Mouse (Mus musculus) heart, postnatal 10 days (tissue): ENCODE data around the gene Pard6a. TPM values are rescaled to one million over a fixed set of nuclear protein-coding genes. Genes with fewer than 3 reads are reported as not detected.

Experiments
- DNase-seq, 2 experiments: peaks; one replicate each; pipeline ENCODE4 v3.0.0; 2021
- intact Hi-C: fragments of 180-260 bp; cut with DNase I; formaldehyde crosslinking; loops from one replicate; pipeline ENCODE4 v1.15.1; 2025
- total RNA-seq, 2 experiments: library from RNA; stranded (reverse); gene quantifications; 2 replicates each; pipeline ENCODE4 v1.2.3; 2021

The Pard6a gene
- total RNA-seq, result 1 to 10 TPM; 7.1 to 9.1 TPM

DNA sequence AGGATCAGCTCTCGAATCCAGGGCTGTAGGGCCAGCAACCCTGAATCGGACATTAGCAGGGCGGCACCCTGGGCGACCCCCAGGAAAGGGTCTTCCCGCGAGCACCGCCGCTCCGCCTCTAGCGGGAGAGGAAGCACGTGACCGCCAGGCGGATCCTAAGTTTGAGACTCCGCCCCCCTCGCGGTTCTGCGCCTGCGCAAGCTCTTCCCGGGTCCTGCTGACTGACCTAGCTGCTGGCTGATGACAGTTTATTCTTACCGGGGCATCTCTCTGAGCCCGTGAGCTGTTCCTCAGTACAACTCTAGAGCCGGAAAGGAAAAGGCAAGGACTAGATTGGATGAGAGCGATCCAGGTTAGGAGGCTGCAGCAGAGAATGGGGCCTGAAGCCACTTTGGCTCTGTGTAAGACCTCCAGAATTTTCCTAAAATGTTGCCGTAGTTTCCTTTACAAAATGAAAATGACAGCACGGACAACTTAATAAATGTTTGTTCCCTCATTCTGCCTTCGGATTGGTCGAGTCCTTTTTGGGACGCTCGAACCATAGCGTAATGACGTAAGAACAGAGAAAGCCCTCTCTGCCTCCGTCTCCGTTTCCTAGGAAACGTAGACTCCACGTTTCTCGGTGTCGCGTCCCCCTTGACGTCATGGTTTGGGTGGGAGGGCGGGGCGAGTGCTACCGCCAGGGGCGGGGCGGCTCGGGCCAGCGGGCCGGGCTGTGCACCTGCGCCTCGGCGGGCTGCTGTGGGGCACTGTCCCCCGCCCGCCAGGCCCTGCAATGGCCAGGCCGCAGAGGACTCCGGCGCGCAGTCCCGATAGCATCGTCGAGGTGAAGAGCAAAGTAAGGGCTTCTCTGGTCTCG, at the start of gene Pard6a, which contains the start of gene Acd:
TSS of gene Pard6a (plus strand) at position 183 of the 859 bp plus-strand sequence.
TSS of gene Acd (minus strand) at position 137 of the 859 bp plus-strand sequence.
- DNase-seq, result peak; percentile 97
- intact Hi-C loops, result no loop called here

- DNase-seq, result no peak
- intact Hi-C loops, result no loop called here
These were observed 43.3 kb upstream of the Pard6a start for GRCm38 (mm10) chr8:105657641-105658040.

DNA sequence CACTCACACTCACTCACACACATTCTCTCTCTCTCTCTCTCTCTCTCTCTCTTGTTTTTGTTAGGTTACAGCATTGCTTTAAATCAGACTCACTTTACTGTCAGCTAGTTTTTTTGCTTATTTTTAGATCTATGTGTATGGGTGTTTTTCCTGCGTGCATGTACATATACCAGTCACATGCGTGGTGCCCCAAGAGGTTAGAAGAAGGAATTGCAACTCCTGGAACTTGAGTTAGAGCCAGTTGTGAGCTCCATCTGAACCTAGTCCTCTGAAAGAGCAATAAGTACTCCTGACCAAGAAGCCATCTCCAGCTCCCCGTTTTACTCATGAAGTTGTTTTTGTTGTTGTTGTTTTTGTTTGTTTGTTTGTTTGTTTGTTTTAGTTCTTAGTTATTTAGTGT, 39.8 kb upstream of the Pard6a start:
- peak; percentile 23 to 53 for DNase-seq

GRCm38 (mm10) chr8:105677891-105678290, 23.1 kb upstream of the Pard6a start:
- no peak for DNase-seq
- intact Hi-C loops, result loop anchor here (5.0 kb wide), 1 partner anchor 41 kb away; the partner anchor contains the start of genes Agrp and Ctcf

More for the DNA sequence above, 39.8 kb upstream of the Pard6a start:
- intact Hi-C loops, result no loop called here

DNA sequence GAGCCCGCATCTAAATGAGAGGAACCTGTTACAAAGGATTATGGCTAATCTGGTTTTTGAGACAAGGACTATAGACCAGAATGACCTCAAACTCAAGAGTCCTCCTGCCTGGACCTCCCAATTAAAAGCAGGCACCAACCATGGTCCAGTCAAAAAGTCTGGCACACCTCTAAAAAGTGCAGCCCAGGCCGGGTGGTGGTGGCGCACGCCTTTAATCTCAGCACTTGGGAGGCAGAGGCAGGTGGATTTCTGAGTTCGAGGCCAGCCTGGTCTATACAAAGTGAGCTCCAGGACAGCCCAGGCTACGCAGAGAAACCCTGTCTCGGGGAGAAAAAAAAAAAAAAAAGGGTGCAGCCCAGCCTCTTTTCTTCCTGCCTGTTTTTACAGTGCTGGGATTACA, 15.6 kb upstream of the Pard6a start:
- DNase-seq, result no peak
- intact Hi-C loops, result loop anchor here (2.0 to 5.0 kb wide), 3 partner anchors 63 to 118 kb away; partner anchors contain the start of gene Atp6v0d1

GRCm38 (mm10) chr8:105685796-105686308, 15.1 kb upstream of the Pard6a start, which contains the start of gene Carmil2:
TSS of gene Carmil2 (plus strand) at chr8:105686274.
- intact Hi-C loops, result loop anchor here (2.0 to 5.0 kb wide), 3 partner anchors 63 to 119 kb away; partner anchors contain the start of gene Atp6v0d1
- peak; percentile 69 to 79 for DNase-seq

DNA sequence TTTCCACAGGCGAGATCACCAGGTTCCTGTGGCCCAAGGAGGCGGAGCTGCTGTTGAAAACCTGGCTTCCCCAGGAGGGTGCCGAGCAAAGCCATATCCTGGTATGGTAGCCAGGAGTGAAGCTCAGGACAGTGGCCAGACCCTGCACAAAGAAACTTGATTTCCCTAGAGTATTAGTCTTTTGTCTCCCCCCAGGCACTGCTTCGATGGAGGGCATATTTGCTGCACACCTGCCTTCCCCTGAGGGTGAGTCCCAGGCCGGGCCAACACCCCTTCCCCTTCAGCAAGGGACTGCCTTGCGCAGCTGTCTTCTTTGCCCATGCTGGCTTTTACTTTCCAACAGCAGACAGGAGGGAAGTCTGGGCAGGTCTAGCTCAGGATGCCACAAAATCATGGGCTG, 14.4 kb upstream of the Pard6a start:
- intact Hi-C loops, result loop anchor here (5.0 kb wide), 1 partner anchor 119 kb away; the partner anchor contains the start of gene Atp6v0d1
- DNase-seq, result no peak

GRCm38 (mm10) chr8:105687512-105687911, 13.4 kb upstream of the Pard6a start:
- DNase-seq, result no peak
- intact Hi-C loops, result loop anchor here (5.0 kb wide), 1 partner anchor 120 kb away; the partner anchor contains the start of gene Atp6v0d1

GRCm38 (mm10) chr8:105688242-105688752, 12.7 kb upstream of the Pard6a start:
- intact Hi-C loops, result loop anchor here (5.0 kb wide), 1 partner anchor 121 kb away; the partner anchor contains the start of gene Atp6v0d1
- no peak for DNase-seq

DNA sequence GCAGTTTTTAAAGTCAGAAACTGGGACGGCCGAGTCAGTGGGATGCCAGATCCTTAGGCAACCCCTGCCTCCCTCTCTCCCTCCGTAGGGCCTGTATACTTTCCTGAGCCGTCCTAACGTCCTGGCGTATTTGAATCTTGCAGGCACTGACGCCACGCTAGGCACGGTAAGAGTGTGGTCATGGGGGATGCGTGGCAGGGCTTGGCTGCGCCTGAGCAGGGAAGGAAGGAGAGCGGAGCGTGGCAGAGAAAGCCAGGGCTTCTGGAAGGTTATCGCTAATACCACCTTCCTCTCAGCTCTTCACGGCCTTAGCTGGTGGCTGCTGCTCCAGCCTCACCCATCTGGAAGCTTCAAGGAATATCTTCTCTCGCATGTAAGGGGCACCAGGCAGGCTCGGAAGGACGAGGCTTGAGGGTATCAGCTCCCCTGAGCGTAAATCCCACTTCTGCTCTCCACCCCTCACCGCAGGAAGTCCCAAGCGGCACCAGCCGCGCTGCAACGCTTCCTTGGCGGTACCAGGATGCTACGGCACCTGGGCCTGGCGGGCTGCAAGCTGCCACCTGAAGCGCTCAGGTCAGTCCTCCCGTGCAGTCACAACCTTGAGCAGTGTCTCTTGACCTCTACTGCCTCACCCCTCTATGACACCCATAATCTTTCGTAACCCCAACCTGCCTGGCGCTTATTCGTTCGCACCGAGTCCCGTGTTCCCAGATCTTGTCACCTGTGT, 11.5 kb upstream of the Pard6a start:
- intact Hi-C loops, result loop anchor here (5.0 kb wide), 1 partner anchor 122 kb away; the partner anchor contains the start of gene Atp6v0d1
- DNase-seq, result no peak

DNA sequence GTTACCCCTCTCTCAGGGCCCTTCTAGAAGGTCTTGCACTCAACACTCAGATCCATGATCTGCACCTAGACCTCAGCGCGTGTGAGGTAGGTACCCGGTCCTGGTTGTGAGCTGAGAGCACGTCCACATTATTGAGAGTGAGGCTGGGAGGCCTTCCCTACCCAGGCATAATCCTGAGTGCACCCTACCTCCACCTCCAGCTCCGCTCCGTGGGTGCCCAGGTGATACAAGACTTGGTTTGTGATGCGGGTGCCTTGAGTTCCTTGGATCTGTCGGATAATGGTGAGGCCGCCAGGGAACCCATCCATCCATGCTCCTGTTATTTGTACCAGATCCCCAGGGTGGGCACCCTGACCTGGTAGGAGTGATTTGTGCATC, 11.0 kb upstream of the Pard6a start:
- DNase-seq, result no peak
- intact Hi-C loops, result loop anchor here (5.0 kb wide), 1 partner anchor 123 kb away; the partner anchor contains the start of gene Atp6v0d1

- DNase-seq, result no peak
- intact Hi-C loops, result no loop called here
These were observed 10.0 kb upstream of the Pard6a start for GRCm38 (mm10) chr8:105690978-105691377.

DNA sequence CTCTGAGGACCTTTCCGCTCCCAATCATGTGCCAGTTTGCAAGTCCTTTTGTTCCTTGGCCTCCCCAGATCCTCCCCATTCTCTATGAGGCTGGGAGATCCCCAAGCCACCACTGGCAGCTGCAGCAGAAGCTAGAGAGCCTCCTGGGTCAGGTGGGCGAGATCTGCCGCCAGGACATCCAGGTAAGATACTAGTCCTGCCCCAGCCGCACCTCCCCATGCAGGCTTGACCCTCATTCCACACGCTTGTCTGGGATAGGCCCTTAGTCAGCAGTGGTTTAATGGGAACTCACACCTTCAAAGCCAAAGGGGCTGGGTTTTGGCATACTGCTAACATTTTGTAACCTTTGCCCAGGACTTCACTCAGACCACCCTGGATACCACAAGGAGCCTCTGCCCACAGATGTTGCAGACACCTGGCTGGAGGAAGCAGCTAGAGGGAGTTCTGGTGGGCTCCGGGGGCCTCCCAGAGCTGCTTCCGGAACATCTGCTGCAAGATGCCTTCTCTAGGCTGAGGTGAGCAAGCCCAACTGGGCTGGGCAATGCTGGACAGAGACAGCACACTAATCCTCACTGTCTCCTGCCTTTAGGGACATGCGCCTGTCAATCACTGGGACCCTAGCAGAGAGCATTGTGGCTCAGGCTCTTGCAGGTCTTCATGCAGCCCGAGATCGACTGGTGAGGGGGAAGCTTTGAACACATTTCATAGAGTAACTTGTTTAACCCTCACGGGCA, 8.3 kb upstream of the Pard6a start:
- no peak for DNase-seq
- intact Hi-C loops, result no loop called here

GRCm38 (mm10) chr8:105693648-105694047, 7.3 kb upstream of the Pard6a start:
- peak; percentile 74 to 84 for DNase-seq
- intact Hi-C loops, result no loop called here

DNA sequence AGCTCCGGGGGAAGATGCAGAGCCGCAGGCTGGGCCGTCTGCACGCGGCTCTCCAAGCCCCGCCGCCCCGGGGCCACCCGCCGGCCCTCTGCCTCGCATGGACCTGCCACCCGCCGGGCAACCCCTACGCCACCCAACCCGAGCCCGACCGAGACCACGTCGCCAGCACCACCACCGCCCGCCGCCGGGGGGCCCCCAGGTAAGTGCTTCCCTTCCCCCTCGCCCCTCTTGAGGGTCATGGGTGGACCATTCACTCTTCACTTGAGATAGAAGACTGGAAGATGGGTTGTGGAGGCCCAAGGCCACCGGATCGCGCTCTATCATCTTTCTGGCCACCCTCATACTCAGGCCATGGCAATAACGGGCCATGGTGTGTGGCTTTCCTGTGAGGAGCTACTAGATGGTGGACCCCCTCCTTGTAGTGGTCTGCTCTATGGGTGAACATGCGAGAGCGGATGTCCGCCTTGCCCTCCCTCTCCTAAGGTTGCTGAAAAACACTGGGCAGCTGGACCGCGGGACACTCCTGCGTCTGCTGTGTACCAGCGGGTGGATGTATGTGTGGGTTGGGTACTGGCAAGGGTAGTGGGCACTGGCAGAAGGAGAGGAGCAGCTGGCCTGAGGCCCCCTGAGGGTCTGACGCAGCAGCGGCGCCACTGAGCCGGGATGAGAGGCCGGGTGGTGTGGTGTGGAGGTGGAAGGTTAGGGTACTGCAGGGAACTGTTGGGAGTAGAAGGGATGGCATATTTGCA, 6.7 kb upstream of the Pard6a start:
- intact Hi-C loops, result no loop called here
- DNase-seq, result no peak

- intact Hi-C loops, result no loop called here
These were observed 5.7 kb upstream of the Pard6a start for GRCm38 (mm10) chr8:105695080-105695780.

DNA sequence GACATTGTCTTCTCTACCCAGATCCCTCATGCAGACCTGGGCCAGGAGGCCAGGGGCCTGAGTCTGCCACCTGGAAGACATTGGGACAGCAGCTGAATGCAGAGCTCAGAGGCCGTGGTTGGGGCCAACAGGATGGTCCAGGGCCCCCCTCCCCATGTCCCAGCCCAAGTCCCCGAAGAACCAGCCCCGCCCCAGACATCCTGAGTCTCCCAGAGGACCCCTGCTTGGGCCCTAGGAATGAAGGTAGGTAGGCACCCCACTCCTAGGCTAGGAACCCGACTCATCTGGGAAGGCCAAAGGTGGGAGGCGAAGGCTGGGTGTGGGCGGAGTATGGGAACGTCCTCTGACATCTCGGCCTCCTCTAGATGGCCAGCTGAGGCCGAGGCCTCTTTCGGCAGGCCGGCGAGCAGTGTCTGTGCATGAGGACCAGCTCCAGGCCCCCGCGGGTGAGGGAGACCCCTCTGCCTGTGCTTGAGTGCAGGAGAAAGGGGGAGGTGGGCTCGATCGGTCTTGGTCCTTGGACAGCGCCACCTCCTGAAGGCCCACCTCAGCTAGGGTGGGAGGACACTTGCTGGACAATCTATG, 3.7 kb upstream of the Pard6a start:
- intact Hi-C loops, result no loop called here
- no peak for DNase-seq

More at GRCm38 (mm10) chr8:105695080-105695780, 5.7 kb upstream of the Pard6a start:
- DNase-seq, result no peak

DNA sequence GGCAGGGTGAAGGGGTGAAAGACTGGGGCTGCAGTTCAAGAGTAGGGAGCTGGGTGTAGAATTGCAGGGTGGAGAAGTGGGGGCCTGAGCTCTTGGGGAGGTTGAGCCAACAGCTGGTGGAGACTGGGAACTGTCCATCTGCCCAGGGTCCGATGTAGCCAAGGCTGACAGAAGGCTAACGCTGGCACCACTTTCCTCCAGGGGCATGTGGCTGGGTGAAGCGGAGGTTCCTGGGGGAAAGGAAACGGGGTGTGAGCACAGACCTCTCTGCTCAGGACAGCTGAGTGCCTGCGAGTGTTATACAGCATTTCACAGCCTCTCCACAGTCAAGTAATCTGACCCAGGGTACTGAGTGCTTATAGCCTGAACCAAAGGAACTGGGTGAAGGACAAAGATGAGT, 2.2 kb upstream of the Pard6a start:
- no peak for DNase-seq
- intact Hi-C loops, result no loop called here
